Mouse (Mus musculus): ENCODE results near the gene Gm364. TPM values are rescaled to one million over a fixed set of nuclear protein-coding genes. Genes with fewer than 3 reads are reported as not detected.

Gene Gm364
- polyA plus RNA-seq (2017; shearing (Covaris generic)) = not detected

DNA sequence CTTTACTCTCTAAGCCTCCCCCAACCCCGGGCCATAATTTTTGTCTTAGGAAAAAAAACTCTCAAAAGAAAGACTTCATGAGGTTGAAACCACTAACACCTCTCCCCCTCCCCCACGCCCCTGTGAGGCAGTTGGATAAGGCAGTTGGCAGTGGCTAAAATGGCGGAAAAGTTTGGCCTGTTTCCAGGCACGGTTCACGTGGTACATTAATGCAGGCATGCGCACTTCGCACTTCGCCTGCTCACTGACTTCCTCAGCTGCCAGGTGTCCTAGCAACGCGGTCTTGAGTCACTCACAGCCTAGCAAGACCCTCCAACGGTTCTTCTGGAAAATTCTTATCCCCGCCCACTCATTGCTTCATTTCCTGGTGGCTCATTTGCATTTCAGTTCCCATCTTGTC, at the start of gene Gm364:
Gene Gm364, plus strand, starts transcription at position 386 of the 400 bp plus-strand sequence.

DNA sequence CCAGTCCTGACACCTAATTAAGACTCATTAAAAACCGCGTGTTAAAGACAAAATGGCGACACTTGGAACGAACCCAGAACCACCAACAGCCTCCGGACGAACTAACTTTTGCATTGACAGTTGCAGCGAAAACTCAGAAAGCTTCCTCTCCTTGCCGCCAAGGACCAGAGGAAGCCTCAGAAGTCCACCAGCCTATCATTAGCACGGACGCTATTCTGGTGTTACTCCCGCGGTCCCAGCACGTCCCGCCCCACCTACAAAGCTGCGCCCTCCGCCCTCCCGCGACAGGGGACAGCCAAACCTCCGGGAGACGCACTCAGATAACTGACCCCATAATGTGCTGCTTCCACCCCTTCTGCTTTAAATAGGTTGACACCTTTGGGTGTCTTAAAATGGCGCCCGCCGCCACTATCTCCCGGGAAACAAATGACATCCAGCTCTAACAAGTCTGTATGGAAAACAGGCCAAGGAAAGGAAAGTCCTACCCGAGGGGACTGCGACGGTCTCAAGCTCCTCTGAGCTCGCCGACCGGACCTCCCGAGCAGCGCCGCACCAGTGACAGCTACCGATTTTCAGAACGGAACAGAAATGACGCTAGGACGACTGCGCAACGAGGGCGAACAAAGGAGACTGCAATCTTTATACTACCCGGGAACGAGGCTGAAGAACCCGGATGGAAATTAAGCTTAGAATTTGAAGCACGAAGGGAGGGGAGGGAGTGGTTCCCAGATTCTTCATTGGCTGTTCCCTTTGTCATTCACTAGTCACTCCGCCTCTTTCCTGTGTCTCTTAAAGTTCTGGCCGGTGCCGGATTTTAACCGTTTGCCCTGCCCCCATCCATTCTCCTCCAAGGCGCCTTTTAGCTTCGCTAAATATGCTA, 16.3 kb upstream of the Gm364 start, which contains the start of gene Rbmx:
Gene Rbmx, minus strand, starts transcription at position 670 of the 880 bp plus-strand sequence.

DNA sequence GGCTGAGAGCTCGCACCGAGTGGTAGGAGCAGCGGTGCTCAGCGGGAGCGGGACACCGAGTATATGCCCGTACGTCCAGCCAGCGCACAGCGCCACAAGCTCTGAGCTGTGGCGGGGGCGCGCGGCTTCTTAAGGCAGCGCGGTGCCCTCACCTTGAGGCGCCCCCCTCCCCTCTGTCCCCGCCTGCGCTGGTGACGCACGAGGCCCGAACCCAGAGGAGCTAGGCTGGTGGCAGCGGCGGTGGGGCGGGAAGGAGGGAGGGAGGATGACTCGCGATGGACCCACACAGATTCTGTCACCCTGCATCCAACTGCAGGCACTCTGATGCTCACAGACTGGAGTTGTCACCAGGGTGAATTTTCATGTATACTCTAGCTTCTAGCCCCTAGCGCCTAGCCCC, 94.7 kb downstream of the Gm364 start, which contains the start of gene Gpr101:
Gene Gpr101, minus strand, starts transcription at position 124 of the 400 bp plus-strand sequence.

Other genes starting within 250 kb of the Gm364 start
- 46.7 TPM for gene Cd40lg, start 197.0 kb upstream of the Gm364 start, polyA plus RNA-seq (2017; shearing (Covaris generic))
- gene Arhgef6, start 70.4 kb upstream of the Gm364 start, polyA plus RNA-seq (2017; shearing (Covaris generic)) = 146 TPM
- 73.7 TPM for gene Rbmx, start 16.1 kb upstream of the Gm364 start, polyA plus RNA-seq (2017; shearing (Covaris generic))
- not detected for gene Gpr101, start 94.6 kb downstream of the Gm364 start, polyA plus RNA-seq (2017; shearing (Covaris generic))

Measured in activated CD4-positive, CD25-positive, alpha-beta regulatory T cell, adult 9 weeks (primary cell).